Mouse (Mus musculus) layer of hippocampus, adult 18-20 months (tissue): ENCODE data around the gene Coq9. TPM values are rescaled to one million over a fixed set of nuclear protein-coding genes. Genes with fewer than 3 reads are reported as not detected.
A peak's percentile ranks its signal among the peaks of the same experiment; 100 is the strongest.

ENCODE experiments used
- DNase-seq, 2 experiments: peaks; one replicate each; pipeline ENCODE4 v3.0.0; 2022; ENCODE audit warnings: low spot score in 2 of 2
- total RNA-seq, 2 experiments: library from RNA; stranded (reverse); gene quantifications; 2 replicates each; pipeline ENCODE4 v1.2.3; 2021

Gene Coq9
- total RNA-seq, 2 experiments from 2014 or later = 75.1 to 91.6 TPM

DNA sequence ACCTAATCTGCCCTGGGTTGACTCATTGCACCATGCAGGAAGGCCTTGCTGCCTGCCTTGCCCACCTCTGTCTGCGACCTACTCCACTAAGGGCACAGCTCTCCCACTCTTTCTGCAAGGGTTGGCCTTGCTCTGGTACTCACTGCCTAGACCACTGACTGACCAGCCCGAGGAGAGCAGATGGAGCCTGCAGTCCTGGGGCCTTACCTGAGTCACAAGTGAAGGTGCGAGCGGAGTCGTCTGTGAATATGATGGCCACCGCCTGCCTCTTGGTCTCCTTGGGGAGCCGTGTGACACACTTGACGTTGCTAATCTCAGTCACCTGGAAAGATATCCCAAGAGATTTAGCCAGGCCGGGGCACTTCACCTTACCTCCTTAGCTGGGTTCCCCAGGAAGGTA is 28.8 kb downstream of the Coq9 start:
- no peak for DNase-seq

DNA sequence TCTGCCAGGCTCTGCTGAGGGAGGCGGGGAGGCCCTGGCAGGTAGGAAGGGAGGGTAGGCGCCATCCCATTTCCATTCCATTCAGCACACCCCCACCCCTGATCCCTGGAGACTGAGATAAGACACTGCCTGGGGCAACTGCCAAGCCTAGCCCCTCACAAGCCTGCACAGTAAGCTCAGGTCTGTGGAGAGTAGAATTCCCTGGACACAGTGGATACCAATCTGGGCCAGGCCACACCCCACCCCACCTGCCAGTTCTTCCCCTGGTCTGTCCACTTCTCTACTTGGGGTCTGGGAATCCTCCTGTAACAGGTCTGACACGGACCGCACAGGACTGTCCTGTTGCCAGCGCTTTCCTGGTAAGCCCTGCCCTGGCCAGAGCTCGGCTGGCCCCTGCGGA is 31.0 kb downstream of the Coq9 start:
- DNase-seq = no peak

DNA sequence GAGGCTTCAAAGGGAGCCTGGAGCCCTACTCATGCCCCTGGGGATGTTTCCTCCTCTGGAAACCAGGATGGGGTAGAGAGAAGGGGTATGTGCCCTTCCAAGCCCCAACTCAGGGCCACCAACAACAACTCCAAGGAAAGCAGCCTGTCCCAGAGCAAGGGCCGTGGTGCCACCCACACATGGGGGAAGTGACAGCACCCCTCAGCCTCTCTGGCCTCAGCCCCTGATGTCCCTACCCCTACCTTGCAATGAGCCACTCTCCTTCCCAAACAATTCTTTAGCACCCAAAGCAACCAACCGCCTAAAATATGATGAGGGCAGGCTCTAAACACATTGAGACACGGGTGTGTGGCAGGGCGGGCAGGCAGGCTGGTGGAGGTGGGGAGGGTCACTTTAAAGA is 31.9 kb downstream of the Coq9 start:
- no peak for DNase-seq

DNA sequence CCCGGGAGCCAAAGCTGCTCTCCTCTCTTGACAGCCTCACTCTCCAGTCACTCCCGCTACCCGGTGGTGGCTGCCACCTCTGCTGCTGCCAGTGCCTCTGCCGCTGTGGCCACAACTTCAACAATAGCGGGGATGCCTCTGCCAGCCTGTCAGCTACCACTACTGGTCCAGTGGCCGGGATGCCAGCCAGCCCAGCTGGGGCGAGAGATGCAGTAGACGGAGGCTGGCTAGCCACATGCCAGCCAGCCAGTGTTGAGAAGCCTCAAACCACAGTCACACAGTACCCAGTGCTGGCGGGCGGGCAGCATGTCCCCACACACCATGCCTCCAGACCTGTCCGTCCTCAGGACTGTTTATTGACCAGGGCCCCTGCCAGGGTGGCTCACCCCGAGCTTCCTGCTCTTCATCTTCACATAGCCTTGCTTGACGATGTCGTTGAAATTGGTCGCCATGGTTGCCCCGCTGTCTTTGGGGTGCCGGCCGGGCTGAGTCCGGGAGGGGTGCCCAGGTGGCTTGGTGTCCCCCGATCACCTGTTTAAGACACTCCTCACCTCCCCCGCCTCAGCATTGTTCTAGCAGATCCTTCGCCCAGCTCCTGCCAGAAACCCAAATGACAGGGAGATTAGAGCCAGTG is 32.5 kb downstream of the Coq9 start:
- peak; percentile 58 to 66 for DNase-seq

DNA sequence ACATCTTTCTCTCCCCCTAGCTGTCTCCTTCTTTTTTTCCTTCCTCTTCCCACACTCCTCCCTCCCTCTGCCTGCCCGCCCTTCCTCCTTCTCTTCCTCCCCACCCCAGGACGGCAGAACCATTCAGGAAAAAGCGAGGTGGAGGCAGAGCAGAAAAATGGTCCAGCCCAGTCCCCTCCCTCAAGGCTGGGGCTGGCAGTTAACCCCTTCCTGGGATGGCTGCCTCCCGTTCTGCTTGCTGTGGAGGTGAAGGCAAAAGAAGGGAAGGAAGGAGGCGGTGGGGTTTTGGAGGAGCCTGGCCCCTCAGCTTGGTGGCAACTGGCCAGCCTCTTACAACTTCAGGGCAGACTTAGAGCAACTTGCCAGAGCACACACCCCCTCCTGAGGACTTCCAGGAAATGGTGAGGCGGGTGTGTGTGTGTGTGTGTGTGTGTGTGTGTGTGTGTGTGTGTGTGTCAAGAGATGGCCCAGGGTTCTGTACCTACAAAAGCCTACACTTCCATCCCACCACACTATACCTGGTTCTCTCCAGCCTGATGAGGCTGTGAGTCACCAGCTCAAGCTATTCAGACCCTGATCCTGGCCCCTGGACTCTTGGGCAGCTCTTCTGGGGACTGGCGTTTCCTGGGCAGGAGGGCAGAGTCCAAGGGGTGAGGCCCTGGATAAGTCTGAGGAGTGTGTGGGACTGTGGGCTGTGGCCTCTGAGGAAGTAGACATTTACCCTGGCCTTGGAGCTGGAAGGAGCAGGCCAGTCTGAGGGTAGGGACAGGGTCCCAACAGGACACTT is 33.2 kb downstream of the Coq9 start:
- DNase-seq = peak; percentile 79 to 81

DNA sequence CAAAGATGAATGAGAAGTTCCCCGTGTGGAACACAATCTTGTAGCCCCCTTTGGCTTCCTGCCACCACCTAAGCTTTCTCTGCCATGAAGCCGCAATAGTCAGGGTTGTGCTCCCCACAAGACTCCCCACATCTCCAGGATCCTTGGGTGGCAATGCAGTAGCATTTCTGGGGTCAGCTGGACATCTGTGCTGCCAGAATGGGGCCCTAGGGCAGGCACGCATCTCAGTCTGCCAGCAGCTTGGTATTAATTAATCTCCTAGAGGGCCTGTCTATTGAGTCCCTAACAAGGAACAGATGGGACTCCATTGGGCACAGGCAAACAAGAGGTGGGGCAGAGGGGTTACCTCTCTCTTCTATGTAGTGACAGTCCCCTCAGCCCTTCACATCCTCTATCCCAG is 34.0 kb downstream of the Coq9 start:
- DNase-seq = no peak

DNA sequence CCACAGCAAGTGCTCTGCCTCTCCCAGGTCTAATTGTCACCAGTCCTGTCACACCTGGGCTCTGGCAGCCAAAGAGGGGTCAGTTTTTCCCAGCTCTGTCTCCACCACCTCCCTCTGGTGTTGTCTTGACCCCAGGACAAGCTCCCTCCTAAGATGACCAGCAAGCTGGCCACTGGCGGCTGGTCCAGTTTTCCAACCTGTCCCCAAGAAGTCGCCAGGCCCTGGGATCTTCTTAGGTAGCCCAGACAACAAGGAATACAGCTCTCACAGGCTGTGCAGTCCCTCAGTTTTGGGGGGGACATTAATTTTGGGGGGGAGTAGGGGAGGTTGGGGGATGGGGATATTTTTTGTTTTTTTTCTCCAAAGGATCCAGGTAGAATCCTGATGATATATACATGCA is 34.5 kb downstream of the Coq9 start:
- no peak for DNase-seq

DNA sequence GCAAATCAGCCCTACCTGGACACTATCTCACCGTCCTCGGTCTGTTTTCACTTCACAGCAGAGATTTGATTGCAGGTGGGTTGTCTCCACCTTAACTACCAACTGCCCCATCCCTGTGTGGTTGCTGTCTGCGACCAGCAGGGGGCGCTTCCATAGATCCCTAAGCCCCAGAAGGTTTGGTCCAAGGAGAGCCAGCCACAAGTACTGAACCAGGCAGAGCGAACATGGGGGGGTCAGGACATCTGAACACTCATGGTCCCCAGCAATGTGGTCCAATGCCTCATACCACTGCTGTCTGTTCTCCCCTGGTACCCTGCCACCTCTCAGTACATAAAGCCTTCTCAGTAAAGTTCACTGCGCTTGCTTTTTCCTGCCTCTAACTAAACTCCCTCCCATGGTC is 36.2 kb downstream of the Coq9 start:
- DNase-seq = peak in 1 of 2 experiments; percentile 73

DNA sequence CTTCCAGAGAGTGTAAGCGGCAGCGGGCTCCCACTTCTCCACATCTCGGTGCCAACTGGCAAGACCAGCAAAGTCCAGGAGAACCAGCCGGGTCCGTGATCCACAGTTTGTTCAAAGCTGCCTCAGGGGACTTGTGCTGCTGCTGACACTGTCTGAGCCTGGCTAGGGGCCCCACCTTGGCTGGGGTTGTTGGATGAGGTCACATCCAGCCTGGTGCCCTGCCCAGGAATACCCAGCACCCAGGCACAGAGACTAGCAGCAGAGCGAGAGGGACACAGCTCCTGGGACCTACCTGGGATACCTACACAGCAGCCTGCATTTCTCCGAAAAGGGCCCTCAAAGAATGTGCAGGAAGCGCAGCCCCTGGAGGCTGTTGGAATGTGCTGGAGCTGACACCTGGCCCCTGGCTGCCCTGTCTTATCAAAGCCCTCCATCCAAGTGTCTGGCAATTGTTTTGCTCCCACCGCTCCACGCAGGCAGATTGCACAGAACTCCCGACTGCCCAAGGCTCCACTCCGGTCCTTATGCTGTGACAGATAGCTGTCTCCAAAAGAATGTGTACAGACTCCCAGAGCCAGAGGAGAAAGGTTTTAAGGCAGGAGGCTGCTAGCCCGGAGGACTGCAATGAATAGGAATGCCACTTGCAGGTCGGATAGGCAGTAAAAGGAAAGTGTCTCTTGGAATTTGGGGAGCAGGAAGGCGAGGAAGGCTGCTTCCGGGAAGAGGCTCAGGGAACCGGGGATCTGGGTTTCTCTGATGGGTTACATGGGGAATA is 37.2 kb downstream of the Coq9 start:
- DNase-seq = peak in 1 of 2 experiments; percentile 6

DNA sequence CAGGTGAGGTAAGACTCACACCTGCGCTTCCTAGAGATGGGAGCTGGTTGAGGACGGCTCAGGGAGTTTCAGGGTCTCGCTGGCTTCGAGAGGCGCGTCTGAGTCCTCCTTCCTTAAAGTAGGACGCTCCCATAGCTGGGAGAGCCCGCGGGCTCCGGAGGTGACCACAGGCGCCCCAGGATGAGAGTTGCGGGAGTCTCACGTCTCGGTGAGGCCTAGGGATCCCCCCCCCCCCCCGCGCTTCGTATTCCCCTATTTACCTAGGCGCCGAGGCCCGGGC is 37.7 kb downstream of the Coq9 start:
- no peak for DNase-seq

DNA sequence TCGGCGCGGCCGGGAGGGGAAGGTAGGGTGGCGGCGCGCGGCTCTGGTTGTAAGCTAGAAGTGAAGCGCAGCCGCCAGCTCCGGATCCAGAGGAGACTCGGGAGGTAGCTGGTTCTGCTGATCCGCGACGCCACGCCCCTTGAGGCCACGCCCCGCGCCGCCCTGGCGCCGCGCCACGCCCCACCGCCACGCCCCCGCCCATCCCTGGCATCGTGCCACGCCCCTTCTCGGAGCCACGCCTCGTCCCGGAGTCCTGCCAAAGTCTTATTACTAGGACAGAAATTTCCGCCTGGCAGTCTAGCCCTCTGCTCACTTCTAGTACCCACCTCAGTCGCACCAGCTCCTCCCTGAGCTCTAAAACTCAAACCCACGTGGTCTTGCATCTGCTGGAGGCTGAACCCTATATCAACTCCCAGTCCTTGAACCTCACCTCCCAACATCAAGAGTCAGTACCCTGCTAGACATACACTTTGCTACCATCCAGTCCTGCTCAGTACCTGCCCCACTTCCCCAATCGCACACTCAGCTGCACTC is 38.1 kb downstream of the Coq9 start, which contains the start of gene Dok4:
Dok4 (minus strand) TSS at position 134 of the 534 bp plus-strand sequence.
- peak in 1 of 2 experiments; percentile 77 for DNase-seq

DNA sequence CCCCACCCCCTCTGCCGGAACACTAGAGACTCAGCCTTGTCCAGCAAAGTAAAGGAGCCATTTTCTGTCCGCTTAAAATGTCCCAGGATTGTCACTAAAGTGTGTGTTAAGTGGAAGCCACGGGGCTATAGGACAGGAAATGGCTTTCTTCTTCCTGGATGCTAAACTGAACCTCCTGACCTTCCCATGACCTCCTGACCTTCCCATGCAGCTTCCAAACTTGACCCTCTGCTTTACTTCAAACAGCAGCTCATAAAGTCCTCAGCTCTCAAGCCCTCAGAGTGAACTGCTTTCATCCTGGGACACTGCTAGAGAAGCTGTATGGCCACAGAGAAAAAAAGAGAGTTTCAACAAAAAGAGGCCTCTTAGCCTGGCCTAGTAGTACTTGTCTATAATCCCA is 38.7 kb downstream of the Coq9 start:
- no peak for DNase-seq

DNA sequence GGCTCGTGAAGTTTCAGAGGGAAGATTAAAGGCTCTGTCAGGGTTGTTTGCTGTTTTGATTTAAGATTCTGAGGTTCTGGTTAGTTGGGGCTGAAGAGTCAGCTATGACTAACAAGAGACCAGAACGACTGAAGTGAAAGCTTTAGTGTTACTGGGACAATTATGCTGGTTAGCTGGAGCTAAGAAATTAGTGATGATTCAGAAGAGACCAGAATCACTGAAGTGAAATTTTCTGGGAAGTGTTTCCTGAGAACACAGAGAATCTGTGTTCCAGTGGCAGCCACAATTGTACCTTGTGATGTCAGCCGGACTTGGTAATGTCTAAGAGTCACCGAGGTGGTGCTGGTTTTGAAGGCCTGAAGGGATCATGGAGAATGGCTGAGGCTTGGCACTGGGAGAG is 42.6 kb downstream of the Coq9 start:
- no peak for DNase-seq

DNA sequence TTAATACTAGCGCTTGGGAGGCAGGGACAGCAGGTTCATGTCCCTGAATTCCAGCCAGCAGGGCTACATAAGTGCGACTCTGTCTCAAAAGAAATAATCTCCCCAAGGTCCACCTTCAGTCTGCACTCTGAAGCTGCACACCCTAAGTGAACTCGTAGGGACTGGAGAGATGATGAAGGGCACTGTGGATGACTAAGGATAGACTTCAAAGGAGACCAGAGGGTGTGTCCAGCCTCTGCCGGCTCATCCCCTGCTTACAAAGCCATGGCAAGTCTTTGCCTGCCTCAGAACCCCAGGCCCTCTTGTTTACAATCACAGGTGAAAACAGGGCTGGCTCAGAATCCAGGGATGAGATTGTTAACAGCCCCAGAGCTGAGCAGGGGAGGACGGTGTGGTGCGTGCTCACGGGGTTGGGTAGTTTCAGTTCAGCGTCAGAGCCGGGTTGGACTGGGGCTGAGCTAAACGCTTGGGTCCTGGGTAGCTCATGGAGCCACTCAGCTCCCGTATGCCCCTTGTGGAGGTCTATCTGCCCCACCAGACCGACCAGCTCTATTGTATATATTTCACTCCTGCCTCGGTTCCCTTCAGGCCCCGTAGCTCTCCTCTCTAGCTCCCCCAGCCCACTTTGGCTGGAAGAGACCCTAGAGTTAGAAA is 50.4 kb downstream of the Coq9 start:
- DNase-seq = no peak

DNA sequence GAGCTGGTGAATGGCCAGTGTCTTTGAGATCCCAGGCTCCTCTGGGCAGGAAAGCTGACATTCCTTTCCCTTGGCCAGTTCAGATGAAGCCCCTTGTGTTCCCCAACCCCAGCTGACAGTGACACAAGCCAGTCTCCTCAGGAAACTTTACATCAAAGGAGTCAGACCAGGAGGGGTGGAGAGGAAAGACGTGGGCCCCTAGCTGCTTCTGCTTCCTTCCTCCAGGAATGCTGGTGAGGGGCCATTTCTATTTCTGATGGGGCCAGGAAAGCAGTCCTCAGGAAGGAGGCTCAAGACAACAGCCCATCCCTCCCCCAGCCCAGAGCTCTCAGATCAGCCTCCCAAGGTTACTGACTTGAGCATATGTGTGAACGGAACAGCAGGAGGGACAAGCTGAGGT is 54.8 kb downstream of the Coq9 start:
- no peak for DNase-seq

DNA sequence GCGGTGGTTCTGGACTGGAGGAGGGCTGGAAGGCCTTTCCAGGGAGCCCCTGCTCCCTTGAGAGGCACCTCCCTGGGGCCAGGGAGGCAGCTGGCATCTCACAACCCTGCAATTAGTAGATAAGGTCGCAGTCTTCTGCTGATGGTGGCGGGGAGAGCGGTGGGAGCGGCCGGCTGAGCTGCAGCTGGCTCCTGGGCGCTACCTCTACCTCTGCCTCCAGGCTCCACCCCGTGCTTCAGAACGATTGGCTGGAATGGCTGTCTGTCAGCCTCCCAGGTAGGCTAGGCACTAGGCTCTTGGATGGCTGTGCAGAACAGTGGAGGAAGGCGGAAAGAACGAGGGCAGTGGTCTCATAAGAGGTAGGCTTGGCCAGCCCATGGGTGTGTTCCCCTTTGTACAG is 61.1 kb downstream of the Coq9 start:
- DNase-seq = no peak

DNA sequence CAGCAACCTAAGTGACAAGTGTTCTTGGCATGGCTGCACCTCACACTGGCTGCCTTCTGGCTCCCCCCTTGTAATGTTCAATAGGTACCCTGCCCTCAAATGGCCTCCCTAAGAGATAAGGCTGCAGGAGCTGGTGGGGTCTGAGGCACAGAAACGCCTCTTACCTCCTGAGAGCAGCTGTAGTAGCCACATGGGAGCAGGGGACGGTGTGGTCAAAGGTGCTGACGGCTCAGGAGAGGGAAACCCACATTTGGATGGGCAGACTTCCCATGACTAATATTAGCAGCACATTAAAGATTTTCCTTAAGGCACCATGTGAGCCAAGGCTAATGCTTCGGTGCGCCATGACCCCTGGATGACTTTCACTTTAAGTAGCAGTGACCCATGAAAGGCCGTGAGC is 62.5 kb downstream of the Coq9 start:
- no peak for DNase-seq

DNA sequence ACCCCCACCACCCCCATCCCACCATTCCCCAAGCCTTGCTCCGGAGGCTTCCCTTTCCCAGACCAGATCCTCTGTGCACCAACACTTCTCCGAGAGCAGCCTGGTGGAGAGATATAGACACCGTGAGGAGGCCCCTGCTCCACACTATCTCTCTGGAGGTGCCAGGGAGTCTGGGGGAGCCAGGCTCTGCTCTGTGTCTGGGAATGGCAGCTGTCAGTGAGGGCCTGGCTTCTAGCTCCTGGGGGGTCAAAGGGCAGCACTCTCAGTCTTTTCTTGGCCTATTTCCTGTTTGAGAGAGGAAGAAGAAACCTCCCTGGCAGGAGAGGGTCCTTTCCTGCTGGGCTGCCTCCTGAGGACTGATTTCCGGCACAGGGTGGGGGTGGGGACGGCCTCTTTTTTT is 62.9 kb downstream of the Coq9 start:
- no peak for DNase-seq

DNA sequence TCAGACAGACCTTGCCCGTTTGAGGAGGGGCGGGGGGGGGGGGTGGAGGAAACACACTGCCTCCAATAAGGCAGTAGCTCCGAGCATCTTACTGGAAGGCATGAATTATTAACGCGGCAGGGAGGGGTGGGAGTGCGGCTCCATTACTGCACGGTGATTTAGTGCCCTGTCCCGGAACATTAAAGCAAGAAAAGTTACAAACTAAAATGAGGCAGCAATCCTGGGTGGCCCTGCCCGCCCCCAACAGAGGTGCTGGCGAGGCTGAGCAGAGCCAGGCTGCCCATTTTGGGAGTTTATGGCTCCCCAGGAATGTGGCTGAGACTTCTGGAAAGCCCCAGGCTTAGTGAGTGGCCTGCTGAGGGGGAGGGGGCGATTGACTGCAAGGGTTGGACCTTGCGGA is 65.6 kb downstream of the Coq9 start:
- no peak for DNase-seq
